22 mouse cellular contexts compared by ENCODE assay signal in genomic region chr2:100312750-100313275, GRCm38 (mm10).
DNase-seq lines count a peak whose midpoint lies in the region; ATAC-seq and TF ChIP-seq lines count a peak whose summit lies in the region.
"Had no signal": no experiment of that assay in that cellular context is flagged by ENCODE, and none has a peak within 500 bp of the region (broad histone marks: within the 10 kb centered on the region; RNA-seq: fewer than 3 reads in every experiment).

No protein-coding gene starts in this region.

- intact Hi-C loops in left cerebral cortex, postnatal 25 days (cut with DNase I): no loop called here
- intact Hi-C loops in left cerebral cortex, postnatal 4 days (cut with DNase I): no loop called here
- intact Hi-C loops in gastrocnemius, adult 2 months (cut with DNase I): no loop called here

- 0 out of 2 replicates have a peak overlapping the region, but pooled peaks have one; percentile 4 for H3K27ac ChIP-seq in hindbrain, embryonic 16.5 days (ENCODE audit: low read depth, low read length)
- no peak overlapping the region for H3K27ac ChIP-seq in hindbrain, embryonic 11.5 days (ENCODE audit: low read depth, low read length)
- H3K27ac ChIP-seq in midbrain, embryonic 15.5 days: peak overlapping the region; percentile 45; the same call in 1 of the 2 replicates
- no peak overlapping the region for H3K27ac ChIP-seq in gastrocnemius, adult 2 months
- no peak overlapping the region for H3K27ac ChIP-seq in cerebellum, adult 2 months (ENCODE audit: insufficient read depth, low read length)
- H3K27ac ChIP-seq: embryonic facial prominence, embryonic 15.5 days; heart, embryonic 13.5 days; kidney, postnatal 0 days; neural tube, embryonic 12.5 days had no signal

- H3K36me3 ChIP-seq in hindbrain, embryonic 16.5 days (ENCODE audit: control insufficient read depth, insufficient read depth, low read length): no peaks in the 10 kb centered on the region
- H3K36me3 ChIP-seq in hindbrain, embryonic 11.5 days (ENCODE audit: control insufficient read depth, insufficient read depth, low read length): no peaks in the 10 kb centered on the region
- H3K36me3 ChIP-seq in midbrain, embryonic 15.5 days (replicated peaks): no peaks in the 10 kb centered on the region
- H3K36me3 ChIP-seq: embryonic facial prominence, embryonic 15.5 days; heart, embryonic 13.5 days; neural tube, embryonic 12.5 days had no signal

- WGBS in hindbrain, embryonic 16.5 days: 15% methylated on average over 1 of the region's 1 CpGs
- WGBS in hindbrain, embryonic 11.5 days: 25% methylated on average over 1 of the region's 1 CpGs
- WGBS in midbrain, embryonic 15.5 days: 11% methylated on average over 1 of the region's 1 CpGs
- WGBS in cerebellum, adult 2 months: 60% methylated on average over 1 of the region's 1 CpGs

- no peaks in the 10 kb centered on the region for H3K27me3 ChIP-seq in hindbrain, embryonic 16.5 days (replicated peaks; ENCODE audit: control insufficient read depth, insufficient read depth, low read length)
- no peaks in the 10 kb centered on the region for H3K27me3 ChIP-seq in hindbrain, embryonic 11.5 days (ENCODE audit: control insufficient read depth, insufficient read depth, low read length)
- no peaks in the 10 kb centered on the region for H3K27me3 ChIP-seq in midbrain, embryonic 15.5 days (replicated peaks)
- no peaks in the 10 kb centered on the region for H3K27me3 ChIP-seq in cerebellum, adult 2 months (ENCODE audit: control insufficient read depth, insufficient read depth, low read length)
- H3K27me3 ChIP-seq: embryonic facial prominence, embryonic 15.5 days; heart, embryonic 13.5 days; neural tube, embryonic 12.5 days had no signal

- H3K9me3 ChIP-seq in hindbrain, embryonic 16.5 days (ENCODE audit: control insufficient read depth, low read length): no peaks in the 10 kb centered on the region
- H3K9me3 ChIP-seq in hindbrain, embryonic 11.5 days (ENCODE audit: control insufficient read depth, low read length): no peaks in the 10 kb centered on the region
- no peaks in the 10 kb centered on the region for H3K9me3 ChIP-seq in midbrain, embryonic 15.5 days
- H3K9me3 ChIP-seq: embryonic facial prominence, embryonic 15.5 days; heart, embryonic 13.5 days; neural tube, embryonic 12.5 days had no signal

- no peak for DNase-seq in hindbrain, embryonic 11.5 days (ENCODE audit: low spot score)
- peak; percentile 8 to 22 for DNase-seq in left cerebral cortex, postnatal 25 days (ENCODE audit: low spot score in 2 of 2)
- DNase-seq in left cerebral cortex, postnatal 4 days: no peak
- peak; percentile 20 for DNase-seq in brain, embryonic 18.5 days (ENCODE audit: low read depth, low spot score)
- DNase-seq in gastrocnemius, adult 2 months: no peak
- DNase-seq in cerebellum, adult 2 months: no peak
- DNase-seq: cerebellum, postnatal 10 days; embryo, embryonic 11 days; gastrocnemius, postnatal 14 days; heart, adult 18-20 months; heart, postnatal 36 days; kidney, adult 18-20 months; liver; spleen, adult 18-20 months; thymus, adult 18-20 months had no signal

- peak overlapping the region; percentile 23; the same call in 1 of the 2 replicates for H3K4me2 ChIP-seq in hindbrain, embryonic 16.5 days (ENCODE audit: low read length)
- H3K4me2 ChIP-seq in hindbrain, embryonic 11.5 days (replicated peaks; ENCODE audit: low read depth, low read length): no peak overlapping the region
- H3K4me2 ChIP-seq in midbrain, embryonic 15.5 days: no peak overlapping the region
- H3K4me2 ChIP-seq: embryonic facial prominence, embryonic 15.5 days; heart, embryonic 13.5 days; neural tube, embryonic 12.5 days had no signal

- no peaks in the 10 kb centered on the region for H3K4me1 ChIP-seq in hindbrain, embryonic 16.5 days (ENCODE audit: control insufficient read depth, insufficient read depth, low read depth, low read length)
- H3K4me1 ChIP-seq in hindbrain, embryonic 11.5 days (replicated peaks; ENCODE audit: control insufficient read depth, insufficient read depth, low read length): no peaks in the 10 kb centered on the region
- H3K4me1 ChIP-seq in midbrain, embryonic 15.5 days: no peaks in the 10 kb centered on the region
- H3K4me1 ChIP-seq in cerebellum, adult 2 months (ENCODE audit: control insufficient read depth, insufficient read depth, low read length): no peaks in the 10 kb centered on the region
- H3K4me1 ChIP-seq: embryonic facial prominence, embryonic 15.5 days; heart, embryonic 13.5 days; neural tube, embryonic 12.5 days had no signal

- no peak for TF ChIP-seq POLR2A in cerebellum, adult 2 months (IDR thresholded peaks at IDR 0.05; ENCODE audit: borderline replicate concordance, insufficient read depth, low read length)

- H3K4me3 ChIP-seq in hindbrain, embryonic 16.5 days (ENCODE audit: low read length): no peak overlapping the region
- no peak overlapping the region for H3K4me3 ChIP-seq in hindbrain, embryonic 11.5 days (ENCODE audit: low read depth, low read length)
- H3K4me3 ChIP-seq in midbrain, embryonic 15.5 days: no peak overlapping the region
- no peak overlapping the region for H3K4me3 ChIP-seq in gastrocnemius, adult 2 months
- H3K4me3 ChIP-seq in cerebellum, adult 2 months (replicated peaks; ENCODE audit: insufficient read depth, low read depth, low read length): no peak overlapping the region
- H3K4me3 ChIP-seq: embryonic facial prominence, embryonic 15.5 days; heart, embryonic 13.5 days; neural tube, embryonic 12.5 days had no signal

- peak; percentile 37 for ATAC-seq in hindbrain, embryonic 16.5 days
- ATAC-seq in hindbrain, embryonic 11.5 days (ENCODE audit: low FRiP score): no peak
- ATAC-seq in midbrain, embryonic 15.5 days (replicated peaks): peak; percentile 79
- ATAC-seq: lung, postnatal 0 days had no signal

- H3K9ac ChIP-seq in hindbrain, embryonic 16.5 days (ENCODE audit: low read depth, low read length): no peak overlapping the region
- H3K9ac ChIP-seq in hindbrain, embryonic 11.5 days (ENCODE audit: low read depth, low read length): no peak overlapping the region
- H3K9ac ChIP-seq in midbrain, embryonic 15.5 days: no peak overlapping the region
- H3K9ac ChIP-seq: embryonic facial prominence, embryonic 15.5 days; heart, embryonic 13.5 days; neural tube, embryonic 12.5 days had no signal

- no peak for TF ChIP-seq CTCF in gastrocnemius, adult 2 months (IDR thresholded peaks at IDR 0.05)
- no peak for TF ChIP-seq CTCF in cerebellum, adult 2 months (IDR thresholded peaks at IDR 0.05; ENCODE audit: borderline replicate concordance, insufficient read depth, low read depth, low read length)

Comparison
In these comparisons a context has a peak if more than half of its experiments do, and no peak if none do; other contexts are left out.
1. H3K27ac ChIP-seq: peak in hindbrain, embryonic 16.5 days (single experiment) and midbrain, embryonic 15.5 days (single experiment); none in hindbrain, embryonic 11.5 days (single experiment), gastrocnemius, adult 2 months (single experiment) and cerebellum, adult 2 months (single experiment).
2. DNase-seq: peak in left cerebral cortex, postnatal 25 days (2 of 2) and brain, embryonic 18.5 days (single experiment); none in hindbrain, embryonic 11.5 days (single experiment), left cerebral cortex, postnatal 4 days (single experiment), gastrocnemius, adult 2 months (single experiment) and cerebellum, adult 2 months (0 of 2).